Mouse (Mus musculus) frontal cortex, postnatal 10 days (tissue): ENCODE measurements around the gene Aamp.
A peak's percentile ranks its signal among the peaks of the same experiment; 100 is the strongest.
"Not testable (repeated sequence)": the region's sequence is repeated elsewhere in the genome, so short reads cannot be mapped to it uniquely, and the experiment has no call there.

Experiments
- DNase-seq, 2 experiments: peaks; one replicate each; pipeline ENCODE4 v3.0.0; 2022; ENCODE audit warnings: low spot score in 2 of 2, mixed read lengths in 1 of 2

Aamp gene

DNA sequence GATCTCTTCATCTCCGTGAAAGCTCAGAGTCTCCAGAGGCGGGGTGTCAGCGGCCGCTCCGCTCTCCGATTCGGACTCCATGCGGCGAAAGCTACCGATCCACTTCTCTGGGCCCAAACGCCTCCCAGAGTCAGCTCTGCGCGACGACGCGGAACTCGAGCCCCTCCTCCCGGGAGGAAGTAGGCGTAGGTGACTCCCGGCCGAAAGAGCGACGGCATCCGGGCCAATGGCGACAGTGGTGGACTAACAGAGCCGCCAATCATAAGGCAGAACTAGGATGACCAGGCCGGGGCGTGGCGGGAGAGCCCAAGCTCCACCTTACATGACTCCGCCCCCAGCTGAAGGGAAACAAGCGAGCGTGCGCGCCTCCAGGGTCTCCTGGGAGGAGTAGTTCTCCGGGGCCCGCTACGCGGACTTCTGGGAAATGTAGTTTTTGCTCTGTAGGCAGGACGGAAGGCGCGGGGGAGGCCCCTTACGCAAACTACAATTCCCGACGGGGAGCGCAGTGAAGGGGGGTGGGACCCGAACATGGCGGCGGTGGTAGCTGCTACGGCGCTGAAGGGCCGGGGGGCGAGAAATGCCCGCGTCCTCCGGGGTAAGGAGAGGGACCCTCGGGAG lies at the start of gene Aamp, which contains the start of gene Pnkd:
Aamp (minus strand) TSS at position 196 of the 618 bp plus-strand sequence.
Pnkd (plus strand) TSS at position 388 of the 618 bp plus-strand sequence.
- DNase-seq: peak; percentile 100

DNA sequence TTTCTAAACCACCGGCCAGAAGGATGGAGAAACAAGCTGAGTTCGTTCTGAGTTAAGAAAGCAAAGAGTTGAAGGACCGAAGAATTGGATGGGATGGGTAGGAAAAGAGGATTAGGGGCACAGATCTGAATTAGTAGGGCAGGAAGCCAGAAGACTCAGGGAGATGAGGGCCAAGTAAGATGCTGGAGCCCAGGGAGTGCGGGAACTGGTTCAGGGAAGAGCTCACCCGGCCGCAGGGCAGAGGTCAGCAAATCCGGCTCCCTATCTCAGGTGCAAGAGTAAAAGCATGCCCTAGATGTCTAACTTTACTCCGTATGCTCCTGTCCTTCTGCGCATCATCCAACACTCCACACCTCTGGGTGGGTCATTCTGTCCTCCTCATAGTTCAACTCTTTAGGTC lies 48.4 kb upstream of the Aamp start:
- DNase-seq: no peak

DNA sequence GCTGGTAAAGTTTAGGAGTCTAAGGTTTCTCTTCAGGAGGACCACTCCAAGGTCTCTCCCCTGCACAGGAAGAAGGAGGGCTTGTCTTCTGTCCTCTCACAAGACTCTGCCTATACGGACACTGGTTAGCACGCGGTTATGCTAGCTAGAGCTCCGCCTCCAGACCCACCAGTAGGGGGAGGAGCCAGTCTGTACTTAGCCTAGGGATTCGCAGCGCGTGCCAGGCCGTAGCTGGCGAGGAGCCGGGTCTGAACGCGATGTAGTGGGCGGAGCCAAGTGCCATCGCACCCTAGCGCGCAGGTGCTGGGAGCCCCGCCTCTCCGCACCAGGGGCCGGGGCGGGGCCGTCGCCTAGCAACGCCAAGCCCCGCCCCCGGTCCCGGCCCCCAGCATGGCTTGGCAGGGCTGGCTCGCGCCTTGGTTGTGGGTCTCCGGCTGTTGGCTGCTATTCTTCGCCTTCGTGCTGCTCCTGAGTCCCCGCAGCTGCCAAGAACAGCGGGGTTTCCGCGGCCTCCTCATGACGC lies 47.8 kb upstream of the Aamp start:
- peak; percentile 92 to 94 for DNase-seq

DNA sequence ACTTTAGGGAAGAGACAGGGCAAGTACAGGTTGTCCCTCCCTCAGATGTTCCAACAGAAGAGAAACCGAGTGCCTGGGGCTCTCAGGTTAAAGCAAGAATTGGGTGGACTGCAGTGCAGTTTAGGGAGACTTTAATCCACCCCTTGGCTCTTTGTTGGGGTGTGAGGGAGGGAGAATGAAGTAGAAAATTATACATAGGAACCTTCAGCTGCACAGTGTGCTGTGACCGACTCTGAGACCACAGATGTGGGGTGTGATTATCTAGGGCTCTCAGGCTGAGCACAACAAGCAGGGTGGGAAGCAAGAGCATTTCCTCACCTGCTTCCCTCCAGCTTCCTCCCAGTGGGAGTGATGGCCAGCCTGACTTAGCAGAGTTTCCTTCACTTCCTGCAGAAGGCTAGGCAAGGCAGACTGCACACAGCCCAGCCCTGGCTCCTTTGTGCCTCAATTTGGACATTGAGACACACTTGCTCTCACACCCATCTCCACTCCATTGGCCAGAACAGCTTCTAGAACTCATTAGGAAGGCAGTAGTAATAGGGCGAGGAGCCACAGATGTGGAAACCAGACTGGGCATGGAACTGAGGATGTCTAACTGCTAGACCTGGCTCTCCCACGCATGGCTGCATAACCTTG lies 46.6 kb upstream of the Aamp start:
- no peak for DNase-seq

DNA sequence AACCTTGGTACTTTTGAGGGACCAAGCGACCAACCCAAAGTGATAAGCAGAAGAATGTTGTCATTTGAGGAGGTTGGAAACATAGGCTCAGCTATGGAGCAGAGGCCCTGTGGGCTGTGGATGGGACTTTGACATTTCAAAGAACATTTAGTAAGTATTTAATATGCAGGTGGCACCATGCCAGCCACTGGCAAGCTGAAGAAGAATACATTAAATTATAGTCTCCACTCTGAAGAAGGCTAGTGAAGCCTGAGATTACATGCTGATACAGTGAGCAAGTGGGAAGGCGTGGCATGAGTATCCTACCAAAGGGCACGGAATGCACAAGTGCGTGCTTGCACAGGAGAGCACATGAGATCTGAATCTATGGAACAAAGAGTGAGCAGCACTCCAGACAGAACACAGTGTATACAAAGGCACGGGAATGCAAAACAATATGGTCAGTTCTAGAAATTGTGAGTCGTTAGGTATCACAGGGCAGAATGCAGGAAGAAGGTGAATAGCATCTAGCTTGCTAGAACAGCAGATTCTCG lies 45.4 kb upstream of the Aamp start:
- DNase-seq: no peak

DNA sequence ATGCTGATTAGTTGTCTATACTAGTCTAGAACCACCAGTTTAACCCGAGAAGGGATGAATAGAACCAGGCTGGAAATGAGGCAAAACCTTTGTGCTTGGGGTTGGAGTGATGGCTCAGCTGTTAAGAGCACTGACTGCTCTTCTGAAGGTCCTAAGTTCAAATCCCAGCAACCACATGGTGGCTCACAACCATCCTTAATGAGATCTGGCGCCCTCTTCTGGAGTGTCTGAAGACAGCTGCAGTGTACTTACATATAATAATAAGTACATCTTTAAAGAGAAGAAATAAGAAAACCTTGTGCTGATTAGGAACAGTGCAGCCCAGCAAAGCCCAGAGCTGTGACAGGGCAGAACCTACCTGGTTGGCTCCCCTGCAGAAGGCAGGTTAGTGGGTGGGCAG lies 42.4 kb upstream of the Aamp start:
- not testable (repeated sequence) for DNase-seq

DNA sequence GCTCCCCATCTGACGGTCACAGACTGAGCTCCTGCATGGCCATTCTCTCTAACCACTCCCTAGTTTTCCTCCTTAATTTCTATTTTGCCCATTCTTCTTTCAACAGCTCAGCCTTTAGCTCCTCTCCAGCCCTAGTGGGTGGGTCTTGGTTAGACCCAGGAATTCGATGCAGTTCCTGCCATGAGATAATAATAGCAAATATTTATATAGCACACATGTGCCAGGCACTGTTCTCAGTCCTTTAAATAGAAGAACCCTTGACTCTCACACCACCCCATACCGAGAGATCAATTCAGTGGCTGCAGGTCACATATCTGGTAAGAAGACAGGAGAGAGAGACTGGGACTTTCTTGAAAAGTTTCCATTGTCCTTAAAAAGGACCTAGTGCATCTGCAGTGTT lies 36.9 kb upstream of the Aamp start:
- no peak for DNase-seq

DNA sequence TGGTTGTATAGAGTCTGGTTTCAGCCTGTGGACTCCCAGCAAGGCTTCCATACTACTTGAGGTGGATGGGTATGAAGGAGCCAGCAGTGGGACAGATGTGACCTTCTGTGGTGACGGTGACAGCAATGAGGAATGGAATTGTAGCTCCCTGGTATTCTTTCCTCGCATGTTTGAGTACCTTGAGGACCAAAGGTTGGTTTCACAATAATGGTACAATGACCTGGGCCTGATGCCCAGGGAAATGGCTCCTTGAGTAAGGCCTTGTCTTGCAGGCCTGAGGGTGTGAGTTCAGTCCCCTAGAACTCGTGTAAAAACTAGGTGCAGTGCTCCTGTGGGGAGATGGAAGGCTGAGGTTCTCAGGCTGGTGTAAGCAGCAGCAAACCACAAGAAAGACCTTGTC lies 34.2 kb upstream of the Aamp start:
- DNase-seq: no peak

DNA sequence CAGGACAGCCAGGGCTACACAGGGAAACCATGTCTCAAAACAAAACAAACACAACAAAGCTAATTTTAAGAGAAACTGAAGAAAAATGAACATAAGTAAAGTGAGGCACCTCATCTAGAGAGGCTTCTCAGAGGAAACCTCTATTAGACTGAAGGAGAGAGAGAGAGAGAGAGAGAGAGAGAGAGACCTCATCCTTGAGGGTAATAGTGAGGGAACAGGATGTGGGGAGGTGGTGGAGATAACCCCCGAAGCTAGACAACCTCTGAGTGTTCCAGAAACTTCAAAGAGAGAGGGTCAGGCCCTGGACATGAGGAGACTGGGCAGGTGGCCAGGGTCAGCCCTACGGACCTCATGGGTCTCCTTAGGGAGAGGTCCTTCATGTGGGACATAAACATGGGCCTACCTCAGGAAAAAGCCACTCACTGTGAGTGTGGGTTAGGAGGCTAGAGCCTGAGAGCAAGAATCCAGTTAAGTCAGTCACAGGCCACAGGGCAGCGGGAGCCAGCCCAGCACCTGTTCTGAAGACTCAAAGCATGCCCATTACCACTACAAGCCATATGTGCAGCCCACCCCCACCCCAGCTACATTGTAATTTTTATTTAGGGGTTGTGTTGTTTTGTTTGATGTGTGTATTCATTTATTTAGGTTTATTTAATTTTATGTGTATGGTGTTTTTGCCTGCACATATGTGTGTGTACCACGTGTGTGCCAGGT lies 31.7 kb upstream of the Aamp start:
- DNase-seq: no peak

DNA sequence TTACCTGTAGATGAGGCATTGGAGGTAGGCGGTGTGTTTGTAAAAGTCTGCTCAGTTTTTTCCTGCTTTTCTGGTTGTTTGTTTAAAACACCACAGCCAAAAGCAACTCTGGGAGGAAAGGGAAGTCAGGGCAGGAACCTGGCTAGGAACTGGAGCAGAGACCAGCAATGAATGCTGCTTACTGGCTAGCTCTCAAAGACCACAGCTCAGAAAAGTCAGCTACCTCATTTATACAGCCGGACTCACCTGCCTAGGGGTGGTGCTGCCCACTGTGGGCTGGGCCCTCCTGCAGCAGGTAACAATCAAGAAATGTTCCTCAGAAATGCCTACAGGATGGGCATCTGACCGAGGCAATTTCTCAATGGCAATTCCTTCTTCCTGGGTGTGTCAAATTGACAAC lies 30.3 kb upstream of the Aamp start:
- no peak for DNase-seq

DNA sequence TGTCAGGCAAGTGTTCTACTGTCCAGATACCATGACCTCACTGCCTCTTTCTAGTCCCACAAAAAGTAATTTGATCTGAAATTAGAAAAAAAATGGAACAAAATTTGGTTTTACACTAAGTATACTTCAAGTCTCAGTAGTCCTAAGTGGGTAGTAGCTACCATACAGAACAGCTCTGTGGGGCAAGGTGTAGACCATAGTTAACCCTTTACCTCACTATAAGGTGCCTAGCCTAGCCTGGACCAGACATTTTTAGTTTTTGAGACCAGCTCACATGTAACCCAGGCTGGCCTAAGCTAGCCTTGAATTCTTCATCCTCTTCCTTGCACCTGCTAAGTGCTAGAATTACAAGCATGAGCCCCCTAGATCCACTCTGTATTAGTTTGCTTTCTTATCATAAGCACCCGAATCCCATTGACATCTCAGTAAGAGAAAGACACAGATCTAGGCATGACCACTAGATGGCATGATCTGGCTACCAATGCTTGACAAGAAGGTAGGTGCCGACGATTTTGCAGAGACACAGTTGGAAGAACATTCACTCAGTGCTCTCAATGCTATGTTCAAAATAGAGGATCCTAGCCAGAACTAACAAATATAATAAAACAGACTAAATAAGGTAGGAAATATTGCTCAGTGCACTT lies 28.6 kb upstream of the Aamp start:
- DNase-seq: peak in 1 of 2 experiments; percentile 60

DNA sequence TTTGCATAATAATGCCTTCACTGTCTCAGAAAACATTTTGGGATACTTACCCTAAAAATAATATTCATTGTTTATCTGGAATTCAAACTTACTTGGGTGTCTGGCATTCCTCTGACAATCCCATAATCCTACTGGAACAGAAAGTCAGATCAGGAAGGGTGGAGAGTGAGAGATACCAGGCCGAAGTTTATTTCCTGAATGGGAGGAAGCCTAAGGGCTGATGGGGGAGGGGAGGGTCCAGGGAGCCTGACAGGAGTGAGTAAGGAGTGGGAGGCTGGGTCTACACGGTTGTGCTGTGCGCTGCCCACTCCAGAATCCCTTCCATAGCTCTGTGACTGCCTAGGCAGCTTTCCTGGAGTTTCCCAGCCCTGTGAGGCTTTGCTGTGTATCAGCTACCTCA lies 25.2 kb upstream of the Aamp start:
- no peak for DNase-seq

DNA sequence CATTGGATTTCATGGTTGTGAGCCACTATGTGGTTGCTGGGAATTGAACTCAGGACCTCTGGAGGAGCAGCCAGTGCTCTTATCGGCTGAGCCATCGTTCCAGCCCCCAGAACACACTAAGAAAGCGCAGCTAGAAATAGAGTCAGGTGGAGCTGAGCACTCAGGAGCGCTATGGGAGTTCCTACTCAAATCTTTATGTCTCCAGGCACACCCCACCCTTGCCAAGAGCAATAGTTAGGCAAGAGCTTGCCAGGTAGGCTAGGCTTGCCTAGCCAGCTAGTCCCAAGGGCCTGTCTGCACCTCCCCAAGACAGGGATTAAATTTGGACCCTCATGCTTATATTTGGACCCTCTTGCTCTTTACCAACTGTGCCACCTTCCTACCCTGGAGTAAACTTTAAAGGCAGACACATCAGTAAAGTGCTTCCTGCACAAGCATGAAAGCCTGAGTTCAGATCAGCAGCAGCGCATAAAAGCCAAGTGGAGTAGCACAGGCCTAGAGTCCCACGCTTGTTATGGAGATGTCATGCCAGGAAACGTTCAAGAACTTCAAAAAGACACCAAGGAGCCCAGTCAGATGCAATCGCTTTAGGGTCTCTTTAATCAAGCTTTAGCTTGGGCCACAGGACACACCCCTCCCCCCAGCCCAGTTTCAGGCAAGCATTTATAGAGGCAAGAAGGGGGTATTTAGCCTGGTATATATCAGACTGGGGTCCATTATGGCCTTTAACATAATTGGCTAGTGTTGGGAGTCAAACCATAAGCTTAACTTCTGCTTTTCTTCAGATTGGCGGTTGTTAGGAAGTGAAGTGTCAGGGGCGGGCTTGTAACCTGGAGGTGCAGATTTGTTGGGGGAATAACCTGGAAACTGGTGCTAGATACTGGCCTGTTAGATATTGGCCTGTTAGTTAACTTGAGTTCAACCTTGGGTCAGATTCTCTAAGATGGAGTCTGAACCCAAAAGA lies 23.7 kb upstream of the Aamp start:
- DNase-seq: no peak

DNA sequence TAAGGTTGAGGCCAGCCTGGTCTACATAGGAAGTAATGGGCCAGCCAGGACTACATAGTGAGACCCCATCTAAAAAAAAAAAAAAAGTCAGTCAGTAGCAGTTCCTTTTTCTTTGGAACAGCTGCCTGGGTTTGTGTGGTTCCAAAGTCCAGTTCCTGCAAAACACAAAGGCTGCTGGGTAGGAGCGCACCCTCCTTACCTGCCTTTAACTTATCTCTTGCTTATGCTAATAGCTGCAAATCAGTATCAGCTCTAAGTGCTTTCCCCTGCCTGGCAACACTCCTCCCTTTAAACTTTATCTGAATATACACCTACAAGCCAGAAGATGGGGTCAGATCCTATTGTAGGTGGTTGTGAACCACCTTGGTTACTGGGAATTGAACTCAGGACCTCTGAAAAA lies 22.6 kb upstream of the Aamp start:
- no peak for DNase-seq

DNA sequence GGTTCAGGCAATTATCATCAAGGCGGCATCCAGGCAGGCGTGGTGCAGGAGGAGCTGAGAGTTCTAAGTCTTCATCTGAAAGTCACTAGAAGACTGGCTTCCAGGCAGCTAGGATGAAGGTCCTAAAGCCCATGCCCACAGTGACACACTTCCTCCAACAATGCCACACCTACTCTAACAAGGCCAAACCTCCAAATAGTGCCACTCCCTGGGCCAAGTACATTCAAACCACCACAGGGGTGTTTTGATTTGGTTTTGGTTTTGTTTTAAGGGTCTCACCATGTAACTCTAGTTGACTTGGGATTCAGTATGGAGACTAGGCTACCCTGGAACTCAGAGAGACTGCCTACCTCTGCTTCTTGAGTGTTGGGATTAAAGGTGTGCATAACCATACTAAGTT lies 21.0 kb upstream of the Aamp start, which contains the start of gene Tmbim1:
Tmbim1 (minus strand) TSS at position 101 of the 400 bp plus-strand sequence.
- DNase-seq: no peak

DNA sequence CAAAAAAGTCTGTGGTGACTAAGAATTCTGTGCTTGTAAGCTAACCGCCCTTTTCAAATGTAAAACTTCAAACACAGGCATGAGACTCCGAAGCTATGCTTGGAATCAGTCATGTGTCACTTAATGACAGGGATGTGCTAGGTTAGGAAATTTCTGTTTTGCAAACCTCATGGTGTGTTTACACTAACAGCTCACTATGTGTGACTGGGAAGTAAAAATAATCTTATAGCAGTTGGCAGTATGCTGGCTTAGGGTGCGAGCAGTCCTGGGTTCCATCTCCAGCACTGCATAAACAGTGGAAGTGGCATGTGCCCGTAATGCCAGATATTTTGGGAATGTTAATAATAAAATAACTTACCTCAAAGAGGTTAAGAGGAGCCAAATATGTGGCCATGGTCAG lies 20.4 kb upstream of the Aamp start:
- DNase-seq: no peak

DNA sequence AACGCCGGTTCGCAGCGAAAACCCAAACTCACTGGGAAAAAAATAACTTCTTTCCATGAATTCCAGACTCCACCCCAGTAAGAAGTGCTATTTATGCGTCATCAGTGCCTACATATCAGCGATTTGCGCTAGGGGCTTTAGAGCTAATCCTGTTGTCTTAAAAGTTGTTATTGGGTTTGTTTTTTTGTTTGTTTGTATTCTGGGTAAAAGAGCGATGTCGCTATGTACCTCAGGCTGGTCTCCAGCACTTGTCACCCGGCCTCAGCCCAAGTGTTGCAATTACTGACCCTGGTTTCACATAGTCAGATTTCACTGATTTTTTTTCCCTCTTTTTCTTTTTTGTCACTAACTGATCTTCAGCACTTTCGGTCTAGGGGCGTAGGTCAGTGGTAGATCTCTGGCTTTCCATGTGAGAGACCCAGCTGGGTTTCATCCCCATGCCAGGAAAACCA lies 19.8 kb upstream of the Aamp start:
- DNase-seq: no peak

DNA sequence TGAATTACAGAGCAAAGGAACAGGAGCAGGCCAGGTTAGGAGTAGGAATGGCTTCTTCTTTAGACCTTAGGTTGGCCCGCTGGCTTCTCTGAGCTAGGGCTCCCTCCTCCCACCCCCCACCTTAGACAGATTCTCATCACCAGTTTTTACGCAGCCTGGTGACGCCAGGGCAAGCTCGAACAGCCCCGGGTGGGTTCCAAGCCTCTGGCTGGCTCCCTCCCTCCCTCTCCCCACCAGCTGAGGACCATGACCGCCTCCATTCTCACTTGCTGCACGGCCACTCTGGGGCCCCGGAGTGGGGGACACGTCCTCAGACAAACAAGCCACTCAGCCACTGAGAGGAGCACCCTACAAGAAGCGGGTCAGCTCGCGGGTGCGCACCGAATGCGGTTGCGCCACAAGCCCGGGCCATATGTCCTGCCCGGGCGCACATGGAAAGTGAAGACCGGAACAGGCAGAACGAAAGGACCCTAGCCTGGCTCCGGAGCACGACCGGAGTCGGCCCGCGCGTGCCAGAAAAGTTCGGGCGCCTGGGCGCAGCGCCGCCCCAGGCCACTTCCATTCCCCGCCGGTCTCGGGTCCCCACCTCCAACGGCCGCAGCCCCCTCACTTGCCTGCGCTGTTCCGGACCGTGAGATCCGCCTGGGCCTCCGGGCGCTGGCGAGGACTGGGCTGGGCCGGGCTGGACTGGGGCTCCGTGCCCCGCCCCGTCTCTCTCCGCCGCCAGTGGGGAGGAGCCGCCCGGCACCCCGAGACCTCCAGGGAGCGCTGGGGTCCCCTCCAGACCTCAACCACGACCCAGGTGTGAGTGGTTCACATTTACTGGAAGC lies 19.2 kb upstream of the Aamp start:
- DNase-seq: peak in 1 of 2 experiments; percentile 59

DNA sequence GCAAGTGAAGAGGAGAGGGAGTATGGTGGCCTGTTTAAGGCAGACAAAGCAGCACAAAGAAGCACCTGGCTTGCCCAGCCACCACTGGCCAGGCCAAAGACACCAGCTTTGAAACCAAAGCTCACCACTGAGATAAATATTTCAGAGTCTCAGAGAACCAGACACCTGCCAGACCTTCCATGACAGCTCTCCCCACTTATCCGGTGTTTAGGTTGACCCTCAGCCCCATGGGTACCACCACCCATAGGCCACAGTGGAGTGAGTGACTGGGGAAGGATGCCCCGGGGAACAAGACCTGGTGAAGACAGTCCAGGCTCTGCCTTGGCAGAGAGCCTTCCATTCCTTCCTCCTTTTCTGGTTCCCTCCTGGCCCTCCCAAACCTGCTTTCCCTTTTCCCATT lies 18.3 kb upstream of the Aamp start:
- no peak for DNase-seq

DNA sequence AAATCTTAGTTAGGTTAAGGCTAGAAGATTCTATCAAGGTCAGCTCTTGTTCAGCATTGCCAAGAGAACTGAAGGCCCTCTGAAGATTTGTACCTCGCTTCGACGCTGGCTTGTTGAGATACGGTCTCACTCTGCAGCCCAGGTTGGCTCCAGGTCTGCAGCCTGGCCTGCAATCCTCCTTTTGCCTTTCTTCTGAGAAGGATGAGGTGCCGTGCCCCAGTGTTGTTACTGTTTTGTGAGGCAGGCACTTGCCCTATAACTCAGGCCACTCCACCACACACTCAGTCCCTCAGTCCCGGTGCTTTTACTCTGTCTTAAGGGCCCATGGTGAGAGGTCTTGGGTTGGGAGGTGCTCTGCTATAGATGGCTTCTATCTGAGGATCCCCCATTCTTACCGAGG lies 17.7 kb upstream of the Aamp start:
- no peak for DNase-seq
